Mouse (Mus musculus): ENCODE results near the gene Synj2. TPM values are rescaled to one million over a fixed set of nuclear protein-coding genes. Genes with fewer than 3 reads are reported as not detected.

Gene Synj2
- polyA plus RNA-seq, 1 experiment, result 1.6 TPM

DNA sequence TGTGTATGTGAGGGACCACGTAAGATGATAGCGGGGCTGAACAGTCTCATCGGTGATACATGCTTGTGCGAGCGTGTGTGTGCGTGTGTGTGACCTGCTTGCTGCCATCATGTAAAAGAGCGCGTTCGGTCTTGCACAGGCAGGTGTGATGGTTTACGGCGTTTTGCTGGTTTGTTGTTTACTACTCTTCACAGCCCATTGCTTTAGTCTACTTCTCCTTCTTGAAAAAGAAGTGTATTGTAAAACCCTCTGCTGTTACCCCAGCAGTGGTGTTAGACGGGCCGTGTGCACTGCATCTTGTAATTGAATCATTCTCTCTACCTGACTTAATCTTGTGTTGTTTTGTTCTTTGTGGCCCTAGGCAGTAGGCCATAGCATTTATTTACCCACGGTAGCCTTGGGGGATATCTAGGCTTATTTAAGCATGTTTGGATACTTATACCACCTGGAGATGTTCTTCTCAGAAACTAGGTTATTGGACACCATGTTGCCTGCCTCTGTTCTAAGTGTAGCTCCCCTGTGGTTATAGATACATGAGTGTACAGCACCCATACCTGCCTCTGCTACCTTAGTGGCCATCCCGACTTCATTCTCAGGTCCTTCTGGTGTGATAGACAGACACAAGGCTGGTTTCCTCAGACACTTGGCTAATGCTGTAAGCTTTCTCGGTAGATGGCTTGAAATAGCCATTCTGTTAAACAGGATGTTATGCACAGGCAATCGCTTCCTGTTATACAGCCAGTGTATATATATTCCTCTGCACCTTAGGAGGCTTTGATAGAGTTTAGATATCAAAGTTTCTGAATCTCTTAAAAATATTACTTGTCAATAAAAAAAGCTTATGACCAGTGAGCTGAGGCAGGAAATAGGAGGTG lies 43.5 kb upstream of the Synj2 start:
- no peak for TF ChIP-seq CTCF (IDR thresholded peaks at IDR 0.05; ENCODE audit: extremely low read depth, insufficient read depth, insufficient read length, insufficient replicate concordance)
- no peak for TF ChIP-seq POLR2A (IDR thresholded peaks at IDR 0.05; ENCODE audit: low read depth, low read length)
- Histone ChIP-seq H3K27ac (ENCODE audit: insufficient read depth, low read length) (peak overlapping the region; percentile 87), H3K36me3 (ENCODE audit: control insufficient read depth, insufficient read depth, low read length) (peaks cover 16% of the 10 kb centered on the region), H3K4me1 (ENCODE audit: control insufficient read depth, insufficient read depth, insufficient read length) (peaks cover 11% of the 10 kb centered on the region; the same call in 1 of the 2 replicates), H3K27me3 (ENCODE audit: control insufficient read depth, insufficient read depth, low read length) (no peaks in the 10 kb centered on the region), H3K4me3 (ENCODE audit: extremely low read depth, insufficient read depth, insufficient read length) (no peak overlapping the region; the same call in 1 of the 2 replicates)
- DNase-seq (ENCODE audit: low read depth in 1 of 2, low spot score in 2 of 2), result peak; percentile 23 to 48
- 47% methylated on average over 17 of the region's 17 CpGs for WGBS

- Histone ChIP-seq H3K27me3 (ENCODE audit: control insufficient read depth, insufficient read depth, low read length) (no peaks in the 10 kb centered on the region), H3K27ac (ENCODE audit: insufficient read depth, low read length) (no peak overlapping the region; the same call in 1 of the 2 replicates), H3K4me1 (ENCODE audit: control insufficient read depth, insufficient read depth, insufficient read length) (peaks cover 11% of the 10 kb centered on the region; the same call in 1 of the 2 replicates), H3K4me3 (ENCODE audit: extremely low read depth, insufficient read depth, insufficient read length) (no peak overlapping the region), H3K36me3 (ENCODE audit: control insufficient read depth, insufficient read depth, low read length) (peaks cover 21% of the 10 kb centered on the region)
- 89% methylated on average over 6 of the region's 6 CpGs for WGBS
- DNase-seq (ENCODE audit: low read depth in 1 of 2, low spot score in 2 of 2), result no peak
- TF ChIP-seq CTCF (IDR thresholded peaks at IDR 0.05; ENCODE audit: extremely low read depth, insufficient read depth, insufficient read length, insufficient replicate concordance), result no peak
- no peak for TF ChIP-seq POLR2A (IDR thresholded peaks at IDR 0.05; ENCODE audit: low read depth, low read length)
Observed at GRCm38 (mm10) chr17:5899251-5899650, 41.8 kb upstream of the Synj2 start.

GRCm38 (mm10) chr17:5901381-5901780 lies 39.7 kb upstream of the Synj2 start:
- Histone ChIP-seq H3K27me3 (ENCODE audit: control insufficient read depth, insufficient read depth, low read length) (no peaks in the 10 kb centered on the region), H3K27ac (ENCODE audit: insufficient read depth, low read length) (no peak overlapping the region), H3K36me3 (ENCODE audit: control insufficient read depth, insufficient read depth, low read length) (peaks cover 36% of the 10 kb centered on the region), H3K4me1 (ENCODE audit: control insufficient read depth, insufficient read depth, insufficient read length) (peaks cover 11% of the 10 kb centered on the region; the same call in 1 of the 2 replicates), H3K4me3 (ENCODE audit: extremely low read depth, insufficient read depth, insufficient read length) (no peak overlapping the region)
- 70% methylated on average over 5 of the region's 5 CpGs for WGBS
- TF ChIP-seq CTCF (IDR thresholded peaks at IDR 0.05; ENCODE audit: extremely low read depth, insufficient read depth, insufficient read length, insufficient replicate concordance) (no peak), POLR2A (IDR thresholded peaks at IDR 0.05; ENCODE audit: low read depth, low read length) (no peak)
- no peak for DNase-seq (ENCODE audit: low read depth in 1 of 2, low spot score in 2 of 2)

DNA sequence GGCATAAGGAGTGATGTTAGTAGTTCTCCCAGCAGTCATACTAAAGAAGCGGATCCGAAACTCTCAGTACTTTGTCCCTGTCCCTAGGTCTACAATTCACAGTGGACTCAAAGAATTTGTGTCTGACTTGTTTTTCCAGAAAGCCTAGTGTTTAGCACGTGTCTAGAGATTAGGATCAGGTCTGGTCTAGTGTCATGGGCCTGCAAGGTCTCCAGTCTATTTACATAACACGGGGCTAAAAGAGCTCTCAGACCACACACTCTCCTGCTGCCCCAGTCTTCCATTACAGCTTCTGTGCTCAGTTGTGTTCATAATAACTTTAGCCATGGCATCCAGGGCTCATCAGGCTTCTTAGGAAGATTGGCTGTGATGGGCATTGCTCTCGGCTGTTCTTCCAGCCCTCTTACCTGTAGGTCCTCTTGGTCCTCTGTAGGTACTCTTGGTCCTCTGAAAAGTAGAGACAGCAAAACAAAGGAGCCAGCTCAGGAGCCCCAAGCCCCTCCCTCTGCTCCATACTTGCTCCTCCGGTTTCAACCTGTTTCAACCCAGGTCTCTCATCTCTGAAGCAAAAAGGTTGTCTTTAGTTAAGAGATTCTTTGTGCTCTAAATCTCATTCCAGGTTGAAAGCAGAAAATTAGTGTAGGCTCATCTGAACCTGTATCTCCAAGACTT lies 37.3 kb upstream of the Synj2 start:
- Histone ChIP-seq H3K27ac (ENCODE audit: insufficient read depth, low read length) (no peak overlapping the region), H3K36me3 (ENCODE audit: control insufficient read depth, insufficient read depth, low read length) (peaks cover 52% of the 10 kb centered on the region), H3K27me3 (ENCODE audit: control insufficient read depth, insufficient read depth, low read length) (no peaks in the 10 kb centered on the region), H3K4me1 (ENCODE audit: control insufficient read depth, insufficient read depth, insufficient read length) (no peaks in the 10 kb centered on the region), H3K4me3 (ENCODE audit: extremely low read depth, insufficient read depth, insufficient read length) (no peak overlapping the region)
- TF ChIP-seq CTCF (IDR thresholded peaks at IDR 0.05; ENCODE audit: extremely low read depth, insufficient read depth, insufficient read length, insufficient replicate concordance) (no peak), POLR2A (IDR thresholded peaks at IDR 0.05; ENCODE audit: low read depth, low read length) (no peak)
- DNase-seq (ENCODE audit: low read depth in 1 of 2, low spot score in 2 of 2), result no peak
- 89% methylated on average over 6 of the region's 6 CpGs for WGBS

DNA sequence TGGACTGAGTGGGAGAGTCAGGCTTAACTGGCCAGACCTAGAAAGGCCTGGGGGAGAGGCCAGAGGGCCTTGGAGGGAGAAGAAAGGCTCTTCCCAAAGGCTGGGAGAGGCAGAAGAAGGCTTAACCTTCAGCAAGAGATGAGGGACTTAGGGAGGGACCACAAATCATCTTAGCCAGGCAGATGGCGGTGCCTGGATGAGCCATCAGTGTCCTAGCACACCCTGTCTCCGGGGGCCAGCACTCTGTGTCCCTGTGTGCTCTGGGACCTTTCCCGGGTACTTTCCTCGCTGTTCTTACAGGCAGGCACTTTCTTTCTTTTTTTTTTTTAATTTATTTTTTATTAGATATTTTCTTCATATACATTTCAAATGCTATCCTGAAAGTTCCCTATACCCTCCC lies 31.4 kb upstream of the Synj2 start:
- H3K4me1 ChIP-seq (ENCODE audit: control insufficient read depth, insufficient read depth, insufficient read length), result no peaks in the 10 kb centered on the region
- 96% methylated on average over 4 of the region's 4 CpGs for whole genome bisulfite sequencing
- TF ChIP-seq POLR2A (IDR thresholded peaks at IDR 0.05; ENCODE audit: low read depth, low read length), result no peak
- TF ChIP-seq CTCF (IDR thresholded peaks at IDR 0.05; ENCODE audit: extremely low read depth, insufficient read depth, insufficient read length, insufficient replicate concordance), result no peak

GRCm38 (mm10) chr17:5911591-5911990 lies 29.5 kb upstream of the Synj2 start:
- Histone ChIP-seq H3K4me1 (ENCODE audit: control insufficient read depth, insufficient read depth, insufficient read length) (no peaks in the 10 kb centered on the region), H3K36me3 (ENCODE audit: control insufficient read depth, insufficient read depth, low read length) (peaks cover 31% of the 10 kb centered on the region)
- no peak for DNase-seq (ENCODE audit: low read depth in 1 of 2, low spot score in 2 of 2)

More for the DNA sequence above, 31.4 kb upstream of the Synj2 start:
- Histone ChIP-seq H3K27ac (ENCODE audit: insufficient read depth, low read length) (no peak overlapping the region), H3K27me3 (ENCODE audit: control insufficient read depth, insufficient read depth, low read length) (no peaks in the 10 kb centered on the region), H3K36me3 (ENCODE audit: control insufficient read depth, insufficient read depth, low read length) (peaks cover 44% of the 10 kb centered on the region), H3K4me3 (ENCODE audit: extremely low read depth, insufficient read depth, insufficient read length) (no peak overlapping the region)
- DNase-seq (ENCODE audit: low read depth in 1 of 2, low spot score in 2 of 2), result no peak

More at GRCm38 (mm10) chr17:5911591-5911990, 29.5 kb upstream of the Synj2 start:
- no peak overlapping the region for H3K27ac ChIP-seq (ENCODE audit: insufficient read depth, low read length)
- H3K4me3 ChIP-seq (ENCODE audit: extremely low read depth, insufficient read depth, insufficient read length), result no peak overlapping the region
- no peaks in the 10 kb centered on the region for H3K27me3 ChIP-seq (ENCODE audit: control insufficient read depth, insufficient read depth, low read length)
- TF ChIP-seq CTCF (IDR thresholded peaks at IDR 0.05; ENCODE audit: extremely low read depth, insufficient read depth, insufficient read length, insufficient replicate concordance), result no peak
- no peak for TF ChIP-seq POLR2A (IDR thresholded peaks at IDR 0.05; ENCODE audit: low read depth, low read length)
- WGBS, result 90% methylated on average over 12 of the region's 12 CpGs
